Mouse (Mus musculus): ENCODE measurements at regions not wholly inside any gene's neighbourhood (a gene's known extent, or its start where the extent isn't known, plus 50 kb on each side); places are given as distances from the start of the nearest gene placed in this dataset.
A peak's percentile ranks its signal among the peaks of the same experiment; 100 is the strongest.

GRCm38 (mm10) chr5:116960041-116960440, 155.9 kb downstream of the Suds3 start:
- H3K9me3 ChIP-seq: no peaks in the 10 kb centered on the region
- no peak overlapping the region for H3K27ac ChIP-seq
- H3K4me3 ChIP-seq: no peak overlapping the region
- H3K4me1 ChIP-seq (replicated peaks): 0 out of 2 replicates have a peak, but pooled peaks cover 3% of the 10 kb centered on the region
- H3K36me3 ChIP-seq: no peaks in the 10 kb centered on the region
- no peak for DNase-seq (ENCODE audit: low spot score)
- no peaks in the 10 kb centered on the region for H3K27me3 ChIP-seq (ENCODE audit: insufficient read depth, poor library complexity, severe bottlenecking)
- WGBS: 83% methylated on average over 8 of the region's 8 CpGs

- H3K4me3 ChIP-seq: no peak overlapping the region
- no peak overlapping the region for H3K27ac ChIP-seq
- H3K27me3 ChIP-seq (ENCODE audit: insufficient read depth, poor library complexity, severe bottlenecking): no peaks in the 10 kb centered on the region
- DNase-seq (ENCODE audit: low spot score): no peak
- H3K36me3 ChIP-seq: no peaks in the 10 kb centered on the region
- 0 out of 2 replicates have a peak, but pooled peaks cover 3% of the 10 kb centered on the region for H3K4me1 ChIP-seq (replicated peaks)
- WGBS: 90% methylated on average over 5 of the region's 5 CpGs
- no peaks in the 10 kb centered on the region for H3K9me3 ChIP-seq
These were observed 157.8 kb downstream of the Suds3 start for GRCm38 (mm10) chr5:116958141-116958540.

GRCm38 (mm10) chr5:116956572-116956971, 159.3 kb downstream of the Suds3 start:
- no peak for DNase-seq (ENCODE audit: low spot score)

GRCm38 (mm10) chr5:116950280-116950881, 165.5 kb downstream of the Suds3 start:
- no peak for DNase-seq (ENCODE audit: low spot score)
- H3K9me3 ChIP-seq: no peaks in the 10 kb centered on the region
- H3K36me3 ChIP-seq: no peaks in the 10 kb centered on the region
- no peak overlapping the region for H3K4me3 ChIP-seq
- no peaks in the 10 kb centered on the region for H3K27me3 ChIP-seq (ENCODE audit: insufficient read depth, poor library complexity, severe bottlenecking)
- H3K27ac ChIP-seq: no peak overlapping the region
- 0 out of 2 replicates have a peak, but pooled peaks cover 2% of the 10 kb centered on the region for H3K4me1 ChIP-seq (replicated peaks)
- 5% methylated on average over 4 of the region's 4 CpGs for WGBS

More at GRCm38 (mm10) chr5:116956572-116956971, 159.3 kb downstream of the Suds3 start:
- H3K4me1 ChIP-seq (replicated peaks): 0 out of 2 replicates have a peak, but pooled peaks cover 3% of the 10 kb centered on the region
- 69% methylated on average over 13 of the region's 13 CpGs for WGBS
- H3K36me3 ChIP-seq: no peaks in the 10 kb centered on the region
- H3K27me3 ChIP-seq (ENCODE audit: insufficient read depth, poor library complexity, severe bottlenecking): no peaks in the 10 kb centered on the region
- H3K4me3 ChIP-seq: no peak overlapping the region
- no peak overlapping the region for H3K27ac ChIP-seq
- H3K9me3 ChIP-seq: no peaks in the 10 kb centered on the region

GRCm38 (mm10) chr5:116934585-116934984, 181.3 kb downstream of the Suds3 start:
- Histone ChIP-seq H3K9me3 (no peaks in the 10 kb centered on the region), H3K27ac (no peak overlapping the region), H3K4me3 (no peak overlapping the region), H3K27me3 (ENCODE audit: insufficient read depth, poor library complexity, severe bottlenecking) (no peaks in the 10 kb centered on the region), H3K4me1 (replicated peaks) (no peaks in the 10 kb centered on the region), H3K36me3 (no peaks in the 10 kb centered on the region)
- no peak for DNase-seq (ENCODE audit: low spot score)
- 77% methylated on average over 5 of the region's 5 CpGs for WGBS

- no peak overlapping the region for H3K4me3 ChIP-seq
- no peaks in the 10 kb centered on the region for H3K36me3 ChIP-seq
- H3K27me3 ChIP-seq (ENCODE audit: insufficient read depth, poor library complexity, severe bottlenecking): no peaks in the 10 kb centered on the region
- H3K4me1 ChIP-seq (replicated peaks): no peaks in the 10 kb centered on the region
- WGBS: 64% methylated on average over 3 of the region's 3 CpGs
- H3K9me3 ChIP-seq: no peaks in the 10 kb centered on the region
- H3K27ac ChIP-seq: no peak overlapping the region
- no peak for DNase-seq (ENCODE audit: low spot score)
These were observed 181.8 kb downstream of the Suds3 start for GRCm38 (mm10) chr5:116934151-116934550.

GRCm38 (mm10) chr5:116933105-116933504, 182.8 kb downstream of the Suds3 start:
- Histone ChIP-seq H3K36me3 (no peaks in the 10 kb centered on the region), H3K4me3 (no peak overlapping the region), H3K9me3 (no peaks in the 10 kb centered on the region), H3K27me3 (ENCODE audit: insufficient read depth, poor library complexity, severe bottlenecking) (no peaks in the 10 kb centered on the region), H3K4me1 (replicated peaks) (no peaks in the 10 kb centered on the region), H3K27ac (no peak overlapping the region)
- 91% methylated on average over 5 of the region's 5 CpGs for WGBS
- no peak for DNase-seq (ENCODE audit: low spot score)

- peaks cover 17% of the 10 kb centered on the region for H3K4me1 ChIP-seq (replicated peaks)
- H3K27me3 ChIP-seq (ENCODE audit: insufficient read depth, poor library complexity, severe bottlenecking): no peaks in the 10 kb centered on the region
- H3K36me3 ChIP-seq: no peaks in the 10 kb centered on the region
- 69% methylated on average over 4 of the region's 4 CpGs for WGBS
- H3K9me3 ChIP-seq: no peaks in the 10 kb centered on the region
- no peak overlapping the region for H3K27ac ChIP-seq
- no peak for DNase-seq (ENCODE audit: low spot score)
- no peak overlapping the region for H3K4me3 ChIP-seq
These were observed 192.2 kb downstream of the Suds3 start for GRCm38 (mm10) chr5:116923761-116924160.

- Histone ChIP-seq H3K27ac (no peak overlapping the region), H3K4me3 (no peak overlapping the region)
These were observed 193.7 kb downstream of the Suds3 start for GRCm38 (mm10) chr5:116922059-116922671.

GRCm38 (mm10) chr5:116914876-116915275, 201.0 kb downstream of the Suds3 start:
- H3K9me3 ChIP-seq: no peaks in the 10 kb centered on the region
- H3K4me1 ChIP-seq (replicated peaks): no peaks in the 10 kb centered on the region
- no peak overlapping the region for H3K4me3 ChIP-seq
- no peak overlapping the region for H3K27ac ChIP-seq
- H3K27me3 ChIP-seq (ENCODE audit: insufficient read depth, poor library complexity, severe bottlenecking): no peaks in the 10 kb centered on the region
- 42% methylated on average over 12 of the region's 12 CpGs for WGBS
- DNase-seq (ENCODE audit: low spot score): peak; percentile 29
- no peaks in the 10 kb centered on the region for H3K36me3 ChIP-seq

More at GRCm38 (mm10) chr5:116922059-116922671, 193.7 kb downstream of the Suds3 start:
- peaks cover 17% of the 10 kb centered on the region for H3K4me1 ChIP-seq (replicated peaks)
- no peaks in the 10 kb centered on the region for H3K9me3 ChIP-seq
- no peaks in the 10 kb centered on the region for H3K27me3 ChIP-seq (ENCODE audit: insufficient read depth, poor library complexity, severe bottlenecking)
- WGBS: 72% methylated on average over 17 of the region's 17 CpGs
- no peak for DNase-seq (ENCODE audit: low spot score)
- H3K36me3 ChIP-seq: no peaks in the 10 kb centered on the region

- no peaks in the 10 kb centered on the region for H3K36me3 ChIP-seq
- H3K27me3 ChIP-seq (ENCODE audit: insufficient read depth, poor library complexity, severe bottlenecking): no peaks in the 10 kb centered on the region
- no peak overlapping the region for H3K4me3 ChIP-seq
- H3K27ac ChIP-seq: no peak overlapping the region
- H3K9me3 ChIP-seq: 0 out of 2 replicates have a peak, but pooled peaks cover 2% of the 10 kb centered on the region
- DNase-seq (ENCODE audit: low spot score): no peak
- no peaks in the 10 kb centered on the region for H3K4me1 ChIP-seq (replicated peaks)
- 87% methylated on average over 5 of the region's 5 CpGs for WGBS
These were observed 215.1 kb downstream of the Suds3 start for GRCm38 (mm10) chr5:116900846-116901245.

- Histone ChIP-seq H3K27ac (no peak overlapping the region), H3K27me3 (ENCODE audit: insufficient read depth, poor library complexity, severe bottlenecking) (no peaks in the 10 kb centered on the region), H3K9me3 (0 out of 2 replicates have a peak, but pooled peaks cover 2% of the 10 kb centered on the region), H3K36me3 (no peaks in the 10 kb centered on the region), H3K4me3 (no peak overlapping the region), H3K4me1 (replicated peaks) (no peaks in the 10 kb centered on the region)
- no peak for DNase-seq (ENCODE audit: low spot score)
- WGBS: 88% methylated on average over 5 of the region's 5 CpGs
These were observed 218.5 kb downstream of the Suds3 start for GRCm38 (mm10) chr5:116897391-116897790.

GRCm38 (mm10) chr5:116895036-116895783, 220.7 kb downstream of the Suds3 start:
- peak overlapping the region; percentile 50; the same call in 1 of the 2 replicates for H3K27ac ChIP-seq
- 57% methylated on average over 12 of the region's 12 CpGs for WGBS
- H3K36me3 ChIP-seq: no peaks in the 10 kb centered on the region
- H3K27me3 ChIP-seq (ENCODE audit: insufficient read depth, poor library complexity, severe bottlenecking): no peaks in the 10 kb centered on the region
- H3K4me3 ChIP-seq: no peak overlapping the region; the same call in 1 of the 2 replicates
- H3K4me1 ChIP-seq (replicated peaks): no peaks in the 10 kb centered on the region
- H3K9me3 ChIP-seq: 0 out of 2 replicates have a peak, but pooled peaks cover 2% of the 10 kb centered on the region
- DNase-seq (ENCODE audit: low spot score): peak; percentile 13
